Mouse (Mus musculus) spleen, postnatal 36 days (tissue): ENCODE results near the gene Arhgap8.
"Not testable (repeated sequence)": the region's sequence is repeated elsewhere in the genome, so short reads cannot be mapped to it uniquely, and the experiment has no call there.

ENCODE experiments used
- DNase-seq, 2 experiments: peaks; one replicate each; pipeline ENCODE4 v3.0.0; 2022; ENCODE audit warnings: low spot score in 2 of 2, mixed read lengths in 1 of 2

Arhgap8 gene

GRCm38 (mm10) chr15:84698189-84698588 is 21.7 kb upstream of the Arhgap8 start:
- DNase-seq, result no peak

- peak; percentile 55 to 62 for DNase-seq
Observed at GRCm38 (mm10) chr15:84700147-84700794, 19.6 kb upstream of the Arhgap8 start.

- peak; percentile 41 to 55 for DNase-seq
Observed at GRCm38 (mm10) chr15:84701947-84702346, 17.9 kb upstream of the Arhgap8 start.

GRCm38 (mm10) chr15:84702391-84703345 is 17.2 kb upstream of the Arhgap8 start:
- no peak for DNase-seq

DNA sequence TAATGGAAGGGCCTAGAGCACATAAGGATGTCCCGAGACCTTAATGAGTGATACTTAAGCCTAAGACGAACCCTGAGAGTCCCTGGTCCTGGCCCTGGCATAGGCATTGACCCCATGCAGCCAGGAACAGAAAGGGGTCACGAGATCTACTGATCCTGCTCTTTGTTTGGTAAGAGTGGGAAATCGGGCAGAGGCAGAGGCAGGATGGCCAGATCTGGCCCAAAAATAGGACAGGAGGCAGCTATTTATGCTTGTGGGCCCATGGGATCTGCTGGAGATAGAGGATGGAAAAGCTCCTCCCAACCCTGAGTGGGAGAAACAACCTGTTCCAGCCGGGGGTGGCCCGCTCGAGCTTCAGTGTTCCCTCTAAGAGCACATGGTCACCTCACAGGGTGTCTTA is 15.9 kb upstream of the Arhgap8 start:
- no peak for DNase-seq

GRCm38 (mm10) chr15:84705351-84705901 is 14.4 kb upstream of the Arhgap8 start:
- peak; percentile 84 to 88 for DNase-seq

DNA sequence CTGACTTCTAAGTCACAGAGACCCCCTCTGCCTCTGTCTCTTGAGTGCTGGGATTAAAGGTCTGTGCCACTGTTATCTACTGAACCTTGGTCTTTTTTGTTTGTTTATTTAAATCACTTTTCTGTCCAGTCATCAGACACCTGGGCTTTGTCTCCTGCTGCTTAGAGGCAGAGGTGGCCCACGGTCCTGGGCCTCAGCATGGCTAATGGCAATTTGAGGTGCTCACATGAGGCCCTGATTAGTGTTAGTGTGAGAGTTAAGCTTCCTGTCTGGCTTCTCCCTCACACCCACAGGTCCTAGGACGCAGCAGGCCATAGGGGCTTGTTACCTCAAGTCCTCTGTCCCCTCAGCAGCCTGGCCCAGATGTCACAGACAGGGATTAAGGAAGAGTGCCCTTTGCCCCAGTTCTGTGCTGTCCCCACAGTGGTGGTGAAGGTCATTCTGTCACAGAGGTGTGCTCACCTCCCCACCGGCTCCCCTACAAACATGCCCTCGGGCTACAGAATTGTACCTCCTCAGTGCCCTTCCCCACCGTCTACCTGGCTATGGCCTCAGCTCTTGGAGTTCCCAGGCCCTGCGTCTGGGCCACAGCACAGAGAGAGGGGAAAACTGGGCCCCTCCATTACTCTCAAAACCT is 12.8 kb upstream of the Arhgap8 start:
- no peak for DNase-seq

DNA sequence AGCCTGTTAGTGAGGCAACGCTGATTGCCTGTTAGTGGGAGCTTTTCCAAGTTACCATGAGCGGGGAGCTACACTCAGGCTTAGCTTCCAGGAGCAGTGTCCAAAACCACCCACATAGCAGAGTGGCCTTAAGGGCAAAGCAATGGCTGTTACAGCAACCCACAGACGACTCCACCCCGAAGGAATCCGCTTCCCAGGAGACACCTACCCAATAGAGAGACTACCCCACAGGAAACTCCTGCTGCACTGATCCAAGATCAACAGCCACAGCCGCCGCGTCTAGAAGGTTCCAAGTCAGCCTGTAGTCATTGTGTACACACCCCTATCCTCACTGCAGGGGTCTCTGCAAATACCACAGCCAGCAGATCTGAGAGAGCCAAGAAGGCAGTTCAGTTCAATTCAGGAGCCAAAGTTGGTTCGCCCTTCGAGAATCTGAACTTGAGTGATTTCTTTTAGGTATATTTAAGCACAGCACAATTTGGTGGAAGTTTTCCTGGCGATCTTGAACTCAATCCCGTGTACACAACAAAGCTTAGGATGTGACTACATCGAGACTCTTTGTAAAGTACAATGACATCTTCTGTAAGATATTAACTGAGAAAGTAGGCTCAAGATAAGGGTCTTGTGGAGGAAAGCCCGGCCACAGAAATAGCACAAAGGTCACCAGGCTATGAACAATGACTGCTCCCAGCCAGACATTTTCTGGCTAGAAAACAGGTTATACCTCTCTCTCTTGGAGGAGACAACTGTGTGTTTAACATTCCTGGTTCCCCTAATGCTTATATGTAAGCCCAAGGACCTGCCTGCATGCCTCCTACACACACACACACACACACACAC is 7.1 kb upstream of the Arhgap8 start:
- no peak for DNase-seq

DNA sequence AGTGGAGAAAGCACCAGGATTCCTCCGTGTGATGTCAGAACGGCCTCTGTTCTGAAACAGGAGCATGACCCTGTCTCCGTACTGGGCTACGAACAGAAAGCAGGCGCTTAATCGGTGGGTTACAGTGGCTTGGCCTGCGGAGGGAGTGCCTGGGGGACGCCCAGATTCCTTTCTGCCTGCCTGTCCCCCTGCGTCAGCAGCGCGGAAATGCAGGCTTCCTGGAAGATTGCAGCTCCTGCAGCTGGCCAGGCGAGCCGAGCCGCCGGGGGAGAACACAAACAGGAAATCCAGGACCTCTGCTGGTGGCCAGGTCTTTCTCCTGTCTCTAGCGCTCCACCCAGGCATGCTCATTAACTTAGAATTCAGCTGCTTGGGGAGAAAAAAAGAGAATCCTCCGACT is 5.1 kb upstream of the Arhgap8 start:
- peak; percentile 46 to 56 for DNase-seq

DNA sequence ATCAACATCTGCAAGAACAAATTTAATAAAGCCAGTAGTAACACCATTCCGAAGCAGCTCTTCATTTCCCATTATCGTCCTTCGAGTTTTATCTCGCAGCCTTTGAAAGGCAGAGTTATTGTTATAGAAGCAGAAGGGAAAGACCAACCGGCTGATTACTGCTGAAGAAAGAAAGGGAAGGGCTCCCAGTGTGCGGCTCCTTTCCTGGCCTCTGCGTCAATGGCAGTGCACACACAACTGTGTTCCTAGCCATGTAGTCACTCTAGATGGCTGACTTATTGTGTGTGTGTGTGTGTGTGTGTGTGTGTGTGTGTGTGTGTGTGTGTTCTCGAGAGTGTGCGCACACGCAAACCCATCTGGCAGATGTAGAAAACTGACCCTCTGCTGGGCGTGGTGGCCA is 4.7 kb upstream of the Arhgap8 start:
- DNase-seq, result no peak

DNA sequence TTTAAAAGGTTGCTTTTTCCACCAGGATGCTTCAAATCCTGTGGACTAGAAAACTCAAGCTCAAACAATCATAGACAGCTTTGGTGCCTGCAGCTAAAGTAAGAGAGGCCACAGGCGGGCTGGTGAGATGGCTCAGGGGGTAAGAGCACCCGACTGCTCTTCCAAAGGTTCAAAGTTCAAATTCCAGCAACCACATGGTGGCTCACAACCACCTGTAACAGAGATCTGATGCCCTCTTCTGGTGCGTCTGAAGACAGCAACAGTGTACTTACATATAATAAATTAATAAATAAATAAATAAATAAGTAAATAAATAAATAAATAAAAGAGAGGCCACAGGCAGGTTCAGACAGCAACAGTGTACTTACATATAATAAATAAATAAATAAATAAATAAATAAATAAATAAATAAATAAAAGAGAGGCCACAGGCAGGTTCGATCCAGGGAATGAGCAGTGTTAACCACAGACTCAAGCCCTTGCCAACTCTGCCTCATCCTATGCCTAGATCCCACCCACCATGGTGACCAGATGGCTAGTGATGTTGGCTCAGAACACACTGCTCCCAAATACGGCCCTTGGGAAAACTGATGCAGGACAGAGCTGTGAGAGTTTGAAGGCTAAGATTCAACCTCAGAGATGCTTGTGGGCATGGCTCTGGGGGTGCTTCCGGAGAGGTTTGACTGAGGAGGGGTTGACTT is 2.1 kb upstream of the Arhgap8 start:
- not testable (repeated sequence) for DNase-seq

DNA sequence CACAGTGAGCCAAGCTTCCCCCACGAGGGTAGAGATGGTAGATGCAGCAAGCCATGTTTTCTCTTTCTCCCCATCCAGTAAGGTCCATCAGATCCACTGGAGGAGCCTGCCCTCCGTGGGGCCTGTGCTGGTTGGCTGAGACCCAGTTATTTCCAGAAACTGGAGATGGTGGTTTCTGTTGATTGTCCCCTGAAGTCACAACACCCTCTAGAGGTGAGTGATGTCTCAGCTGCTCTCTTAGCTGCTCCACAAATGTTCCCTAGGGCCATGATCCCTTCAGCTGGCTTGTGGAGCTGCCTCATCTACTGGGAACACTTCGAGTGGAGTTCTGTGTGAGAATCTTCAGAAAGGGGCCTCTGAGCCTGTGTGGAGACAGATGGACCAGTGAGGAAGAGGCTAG is 1.1 kb upstream of the Arhgap8 start:
- no peak for DNase-seq

- no peak for DNase-seq
Observed at GRCm38 (mm10) chr15:84720291-84721204, 696 bp downstream of the Arhgap8 start.

DNA sequence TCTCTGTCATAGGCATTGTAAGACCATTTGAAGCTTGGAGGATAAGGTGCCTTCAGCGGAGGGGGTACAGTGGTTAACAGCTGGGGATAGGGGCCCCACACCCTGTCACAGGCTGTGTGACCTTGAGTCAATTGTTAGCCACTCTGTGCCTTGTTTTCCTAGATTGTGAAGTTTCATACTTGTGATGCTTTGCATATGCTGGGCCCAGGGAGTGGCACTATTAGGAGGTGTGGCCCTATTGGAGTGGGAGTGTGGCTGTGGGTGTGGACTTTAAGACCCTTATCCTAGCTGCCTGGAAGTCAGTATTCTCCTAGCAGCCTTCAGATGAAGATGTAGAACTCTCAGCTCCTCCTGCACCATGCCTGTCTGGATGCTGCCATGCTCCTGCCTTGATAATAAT is 3.8 kb downstream of the Arhgap8 start:
- DNase-seq, result not testable (repeated sequence)

- no peak for DNase-seq
Observed at GRCm38 (mm10) chr15:84724199-84724598, 4.3 kb downstream of the Arhgap8 start.

DNA sequence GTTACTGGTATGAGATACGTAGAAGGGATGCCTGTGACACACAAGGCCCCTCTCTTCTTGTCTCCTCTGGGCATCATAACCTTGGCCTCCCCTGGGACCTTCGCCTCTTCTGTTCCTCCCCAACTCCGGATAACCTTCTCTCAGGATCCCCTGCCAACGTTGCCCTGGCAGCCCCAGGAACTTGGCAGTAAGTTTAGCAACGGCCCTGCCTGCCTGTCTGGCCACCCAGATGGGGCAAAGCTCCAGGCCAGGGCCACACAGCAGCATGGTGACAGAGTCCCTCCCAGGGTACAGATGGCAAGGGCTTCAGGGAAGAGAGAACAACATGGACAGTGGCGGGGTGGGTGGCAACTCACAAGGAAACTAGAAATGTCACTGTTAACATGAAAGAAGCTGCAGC is 9.8 kb downstream of the Arhgap8 start:
- DNase-seq, result no peak

- DNase-seq, result no peak
Observed at GRCm38 (mm10) chr15:84730893-84731292, 11.0 kb downstream of the Arhgap8 start.

GRCm38 (mm10) chr15:84731676-84732424 is 12.0 kb downstream of the Arhgap8 start:
- DNase-seq, result no peak

GRCm38 (mm10) chr15:84732425-84732749 is 12.5 kb downstream of the Arhgap8 start:
- no peak for DNase-seq
